Mouse (Mus musculus): Measurements from ENCODE around the gene Arhgap40. TPM values are rescaled to one million over a fixed set of nuclear protein-coding genes. Genes with fewer than 3 reads are reported as not detected.
A peak's percentile ranks its signal among the peaks of the same experiment; 100 is the strongest.

Gene Arhgap40
- total RNA-seq, 2 experiments from 2014 or later, result not detected

DNA sequence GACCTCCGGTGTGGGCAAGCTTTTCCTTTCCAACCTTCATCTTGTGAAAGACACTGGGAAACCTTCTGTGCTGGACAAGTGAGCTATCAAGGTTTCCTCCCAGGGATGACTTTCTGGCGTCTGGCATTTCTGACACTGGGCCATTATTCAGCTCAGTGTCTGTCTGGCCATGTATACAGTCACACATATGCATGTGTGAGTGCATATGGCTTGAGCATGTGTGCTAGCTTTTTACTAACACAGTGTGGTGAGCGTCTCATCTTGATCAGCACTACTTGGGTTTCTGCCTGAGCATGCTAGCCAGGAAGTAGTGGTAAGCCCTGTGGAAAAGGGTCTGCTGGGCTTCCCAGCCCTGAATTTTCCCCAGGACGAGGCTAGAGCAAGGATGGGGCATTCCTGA, 28.7 kb downstream of the Arhgap40 start:
- ATAC-seq (replicated peaks; ENCODE audit: low FRiP score, low TSS enrichment, poor library complexity, severe bottlenecking), result no peak

GRCm38 (mm10) chr2:158545266-158545665, 32.7 kb downstream of the Arhgap40 start:
- ATAC-seq (replicated peaks; ENCODE audit: low FRiP score, low TSS enrichment, poor library complexity, severe bottlenecking), result no peak

GRCm38 (mm10) chr2:158546751-158547150, 34.2 kb downstream of the Arhgap40 start:
- ATAC-seq (replicated peaks; ENCODE audit: low FRiP score, low TSS enrichment, poor library complexity, severe bottlenecking), result peak; percentile 83

DNA sequence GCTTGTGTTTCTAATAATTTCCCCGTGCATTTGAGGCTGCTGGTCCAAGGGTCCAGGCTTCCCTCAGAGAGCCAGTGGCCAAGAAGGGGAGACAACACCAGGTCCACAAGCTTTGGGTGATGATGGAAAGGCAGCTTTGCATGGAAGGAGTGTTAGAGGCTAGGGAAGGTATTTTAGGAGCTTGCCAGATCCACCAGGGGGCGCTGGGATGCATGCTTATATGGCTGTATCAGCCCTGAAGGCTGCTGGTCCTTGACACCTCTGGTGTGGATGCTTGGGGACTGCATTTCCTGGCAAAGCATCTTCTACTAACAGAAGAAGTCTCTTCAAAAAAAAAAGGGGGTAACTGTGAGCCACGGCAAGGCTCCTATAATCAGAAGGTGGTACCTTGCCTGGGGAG, 37.5 kb downstream of the Arhgap40 start:
- peak; percentile 73 for ATAC-seq (replicated peaks; ENCODE audit: low FRiP score, low TSS enrichment, poor library complexity, severe bottlenecking)

DNA sequence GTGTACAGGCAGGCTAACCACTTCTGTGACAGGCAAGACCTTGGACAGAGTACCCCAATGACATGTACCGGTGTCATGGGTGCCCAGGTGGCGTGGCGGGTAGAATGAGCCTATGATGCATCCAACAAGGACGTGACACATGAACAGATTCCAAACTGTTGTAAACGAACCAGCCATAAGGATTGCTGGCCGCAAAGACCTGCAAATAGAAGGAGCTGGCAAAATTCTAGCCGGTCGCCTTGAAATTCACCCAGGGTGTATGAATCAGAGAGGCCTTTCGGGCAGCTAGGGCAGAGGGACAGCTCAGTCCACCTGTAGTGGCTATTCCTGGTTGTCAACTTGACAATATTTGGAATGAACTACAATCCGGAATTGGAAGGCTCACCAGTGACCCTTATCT, 41.8 kb downstream of the Arhgap40 start:
- ATAC-seq (replicated peaks; ENCODE audit: low FRiP score, low TSS enrichment, poor library complexity, severe bottlenecking), result no peak

- ATAC-seq (replicated peaks; ENCODE audit: low FRiP score, low TSS enrichment, poor library complexity, severe bottlenecking), result no peak
Observed at GRCm38 (mm10) chr2:158555252-158555651, 42.7 kb downstream of the Arhgap40 start.

GRCm38 (mm10) chr2:158555812-158556211, 43.2 kb downstream of the Arhgap40 start:
- ATAC-seq (replicated peaks; ENCODE audit: low FRiP score, low TSS enrichment, poor library complexity, severe bottlenecking), result no peak

- ATAC-seq (replicated peaks; ENCODE audit: low FRiP score, low TSS enrichment, poor library complexity, severe bottlenecking), result peak; percentile 81
Observed at GRCm38 (mm10) chr2:158556225-158556624, 43.6 kb downstream of the Arhgap40 start.

DNA sequence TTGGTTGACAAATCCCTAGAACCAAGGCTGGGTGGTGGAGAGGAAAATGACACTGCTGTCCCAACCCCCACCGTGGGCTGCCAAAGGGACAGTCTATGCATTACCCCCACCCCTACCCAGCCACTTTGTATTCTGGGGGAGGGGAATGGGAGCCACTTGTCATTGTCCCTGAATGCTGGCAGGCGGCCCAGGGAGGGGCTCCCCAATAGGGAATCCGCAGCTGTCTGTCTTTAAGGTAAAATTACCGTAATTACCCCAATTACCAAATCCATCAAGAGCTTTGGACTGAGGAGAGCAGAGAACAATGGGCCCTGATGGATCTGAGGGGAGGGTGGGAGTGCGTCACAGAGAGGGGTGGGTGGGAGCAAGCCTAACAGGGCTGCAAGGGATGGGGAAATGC, 44.2 kb downstream of the Arhgap40 start:
- no peak for ATAC-seq (replicated peaks; ENCODE audit: low FRiP score, low TSS enrichment, poor library complexity, severe bottlenecking)

GRCm38 (mm10) chr2:158559945-158560344, 47.3 kb downstream of the Arhgap40 start:
- no peak for ATAC-seq (replicated peaks; ENCODE audit: low FRiP score, low TSS enrichment, poor library complexity, severe bottlenecking)

- no peak for ATAC-seq (replicated peaks; ENCODE audit: low FRiP score, low TSS enrichment, poor library complexity, severe bottlenecking)
Observed at GRCm38 (mm10) chr2:158560801-158561200, 48.2 kb downstream of the Arhgap40 start.

GRCm38 (mm10) chr2:158561371-158562144, 49.0 kb downstream of the Arhgap40 start:
- no peak for ATAC-seq (replicated peaks; ENCODE audit: low FRiP score, low TSS enrichment, poor library complexity, severe bottlenecking)

- ATAC-seq (replicated peaks; ENCODE audit: low FRiP score, low TSS enrichment, poor library complexity, severe bottlenecking), result peak; percentile 81
Observed at GRCm38 (mm10) chr2:158570421-158571081, 58.0 kb downstream of the Arhgap40 start.

- ATAC-seq (replicated peaks; ENCODE audit: low FRiP score, low TSS enrichment, poor library complexity, severe bottlenecking), result no peak
Observed at GRCm38 (mm10) chr2:158579979-158580378, 67.4 kb downstream of the Arhgap40 start.

DNA sequence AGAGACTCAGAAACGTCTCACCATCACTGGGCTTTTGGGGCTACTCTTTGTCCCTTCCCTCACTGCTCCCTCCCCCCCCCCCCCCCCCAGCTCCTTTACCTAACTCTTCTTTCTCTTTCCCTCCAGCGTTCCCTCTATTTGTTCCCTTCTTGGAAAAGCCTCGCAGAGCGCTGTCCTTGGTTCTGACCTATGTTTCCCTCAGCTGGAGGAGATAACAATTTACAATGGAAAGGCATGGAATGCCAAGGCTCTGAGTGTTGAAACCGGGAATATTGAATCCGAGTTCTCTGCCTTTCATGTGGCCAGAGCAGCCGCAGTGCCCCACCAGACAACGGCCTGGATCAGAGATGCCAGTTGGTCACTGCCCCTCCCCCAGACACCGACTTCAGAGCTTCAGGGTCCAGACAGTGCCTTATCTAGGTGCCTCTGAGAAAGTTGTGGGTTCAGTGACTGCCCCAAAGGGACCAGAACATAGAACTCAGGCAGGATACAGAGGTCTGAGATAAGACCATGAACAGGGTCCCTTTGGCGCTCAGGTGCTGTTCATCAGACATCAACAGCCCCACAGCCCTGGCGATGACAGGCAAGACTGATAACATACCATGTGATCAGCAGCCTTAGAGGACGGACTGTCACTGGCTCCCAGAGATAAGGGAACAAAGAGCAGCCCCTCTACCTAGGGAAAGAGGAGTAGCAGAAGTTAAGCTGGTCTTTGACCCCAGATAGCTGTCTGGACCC, 72.2 kb downstream of the Arhgap40 start:
- peak; percentile 78 for ATAC-seq (replicated peaks; ENCODE audit: low FRiP score, low TSS enrichment, poor library complexity, severe bottlenecking)

DNA sequence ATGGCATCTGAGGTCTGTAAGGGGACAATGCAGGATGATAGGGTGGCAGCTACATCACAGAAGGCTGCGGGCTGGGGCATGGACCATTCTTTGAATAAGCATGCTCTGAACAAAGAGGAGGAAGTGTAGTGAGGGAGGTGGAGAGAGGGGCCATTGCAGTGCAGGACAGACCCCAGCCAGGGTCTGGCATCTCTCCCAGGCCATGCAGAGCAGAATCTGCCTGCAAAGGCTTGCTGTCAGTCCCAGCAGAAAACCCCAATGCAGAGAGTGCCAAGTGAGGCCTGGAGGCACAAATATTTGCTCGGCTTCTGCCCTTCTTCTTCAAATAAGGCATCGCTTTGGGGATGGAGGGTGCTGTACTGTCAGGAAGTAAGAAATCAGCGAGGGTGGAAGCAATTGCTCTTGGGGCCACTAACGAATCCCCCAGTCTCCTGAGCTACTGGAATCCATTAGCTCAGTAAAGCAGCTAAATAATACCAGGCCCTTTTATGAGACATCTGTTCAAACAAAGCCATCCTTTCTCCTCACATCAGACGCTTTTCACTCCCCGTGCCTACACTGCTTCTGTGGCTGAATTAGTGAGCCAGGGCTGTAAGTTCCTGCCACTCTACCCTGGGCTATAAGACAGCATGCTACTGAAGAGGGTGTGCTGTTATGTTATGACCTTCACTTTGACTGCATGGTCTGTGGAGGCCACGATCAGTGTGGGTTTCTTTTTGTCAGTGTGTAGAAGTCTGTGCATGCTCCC, 76.1 kb downstream of the Arhgap40 start:
- ATAC-seq (replicated peaks; ENCODE audit: low FRiP score, low TSS enrichment, poor library complexity, severe bottlenecking), result no peak

- no peak for ATAC-seq (replicated peaks; ENCODE audit: low FRiP score, low TSS enrichment, poor library complexity, severe bottlenecking)
Observed at GRCm38 (mm10) chr2:158590495-158590894, 77.9 kb downstream of the Arhgap40 start.

- ATAC-seq (replicated peaks; ENCODE audit: low FRiP score, low TSS enrichment, poor library complexity, severe bottlenecking), result no peak
Observed at GRCm38 (mm10) chr2:158591286-158591685, 78.7 kb downstream of the Arhgap40 start.

- ATAC-seq (replicated peaks; ENCODE audit: low FRiP score, low TSS enrichment, poor library complexity, severe bottlenecking), result no peak
Observed at GRCm38 (mm10) chr2:158593371-158593770, 80.8 kb downstream of the Arhgap40 start.

- ATAC-seq (replicated peaks; ENCODE audit: low FRiP score, low TSS enrichment, poor library complexity, severe bottlenecking), result peak; percentile 60; the same call in 1 of the 2 replicates
Observed at GRCm38 (mm10) chr2:158595103-158595502, 82.5 kb downstream of the Arhgap40 start.

Measured in megakaryocyte-erythroid progenitor cell, adult 5-6 weeks (primary cell).